Mouse (Mus musculus) monocyte, adult 5-6 weeks (primary cell): ENCODE measurements around the gene Ccdc142. TPM values are rescaled to one million over a fixed set of nuclear protein-coding genes. Genes with fewer than 3 reads are reported as not detected.

ENCODE experiments used
- ATAC-seq: fragments of 153-309, 156-312 bp; replicated peaks from 2 replicates; pipeline ENCODE4 v1.8.0; 2017; ENCODE audit warnings: mild to moderate bottlenecking; ENCODE audit not compliant: low TSS enrichment, insufficient number of reproducible peaks, severe bottlenecking, poor library complexity, low FRiP score
- total RNA-seq: library from RNA; stranded (forward); fragments of 200-1000, 200-491, 200-594 nt; gene quantifications from 3 replicates; pipeline ENCODE4 v1.2.3, GENCODE M21; 2017

Ccdc142 gene
- total RNA-seq, 1 experiment from 2014 or later = 0.48 TPM

DNA sequence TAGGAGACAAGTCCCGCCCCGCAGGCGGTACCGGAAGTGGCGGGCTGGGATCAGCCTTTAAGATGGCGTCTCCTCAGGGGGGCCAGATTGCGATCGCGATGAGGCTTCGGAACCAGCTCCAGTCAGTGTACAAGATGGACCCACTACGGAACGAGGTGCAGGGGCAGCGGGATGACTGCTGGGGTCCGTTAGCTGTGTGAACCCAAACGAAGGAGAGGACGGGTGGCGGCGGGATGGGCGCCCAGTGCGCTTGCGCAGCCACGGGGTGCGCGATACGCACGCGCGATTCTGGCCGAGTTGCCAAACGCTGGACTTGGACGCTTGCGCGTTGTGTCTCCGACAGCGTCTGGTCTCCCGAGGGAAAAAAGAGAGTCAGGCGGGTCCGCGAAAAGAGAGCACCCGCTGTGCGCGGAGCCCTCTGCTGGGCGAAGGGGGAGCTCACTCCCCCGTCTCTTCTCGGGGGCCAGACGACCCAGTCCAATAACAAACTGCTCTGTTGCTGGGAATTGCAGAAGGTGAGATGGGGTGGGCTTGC is 23.0 kb upstream of the Ccdc142 start:
- peak; percentile 95 for ATAC-seq

- ATAC-seq = no peak
Measured at GRCm38 (mm10) chr6:83080210-83080609, 21.2 kb upstream of the Ccdc142 start.

DNA sequence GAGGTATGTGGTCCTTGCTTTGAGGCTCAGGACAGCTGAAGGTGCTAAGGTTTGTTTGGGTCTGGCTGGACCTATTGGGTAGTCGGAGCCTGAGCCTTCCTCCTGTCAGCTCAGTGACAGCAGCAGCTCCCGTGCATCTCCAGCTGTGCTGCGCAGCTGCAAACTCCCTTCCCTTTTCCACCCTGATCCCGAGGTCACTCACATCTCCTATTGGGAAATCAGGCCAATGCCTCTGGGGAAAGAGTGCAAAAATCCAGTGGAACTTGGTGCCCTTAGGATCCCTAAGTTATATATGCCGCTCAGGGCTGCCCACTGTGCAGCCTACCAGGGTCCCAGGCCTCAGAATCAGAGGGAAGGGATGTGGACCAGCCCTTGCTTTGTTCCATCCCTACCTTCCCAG is 17.9 kb upstream of the Ccdc142 start:
- no peak for ATAC-seq

DNA sequence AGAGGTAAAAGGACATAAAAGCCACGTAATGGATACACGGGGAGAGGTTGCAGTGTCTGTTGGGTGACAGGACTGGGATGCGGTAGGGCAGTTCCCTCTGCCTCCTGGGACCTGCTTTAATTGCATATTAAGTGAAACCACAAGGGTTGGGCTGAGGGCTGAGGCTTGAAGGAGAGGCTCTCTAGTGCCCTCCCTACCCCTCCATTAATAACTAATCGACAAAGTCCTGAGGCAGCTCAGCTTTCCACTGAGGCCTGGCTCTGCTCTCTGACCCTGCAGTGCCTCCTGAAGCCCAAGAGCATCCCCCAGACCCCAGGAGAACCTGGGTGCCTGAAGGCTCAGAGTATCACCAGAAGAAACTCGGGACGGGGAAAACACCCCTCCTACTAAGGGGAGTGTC is 16.9 kb upstream of the Ccdc142 start:
- no peak for ATAC-seq

- no peak for ATAC-seq
Measured at GRCm38 (mm10) chr6:83086121-83087035, 15.0 kb upstream of the Ccdc142 start, which contains the start of gene Lbx2. Gene Lbx2, plus strand, starts transcription at chr6:83086367.

DNA sequence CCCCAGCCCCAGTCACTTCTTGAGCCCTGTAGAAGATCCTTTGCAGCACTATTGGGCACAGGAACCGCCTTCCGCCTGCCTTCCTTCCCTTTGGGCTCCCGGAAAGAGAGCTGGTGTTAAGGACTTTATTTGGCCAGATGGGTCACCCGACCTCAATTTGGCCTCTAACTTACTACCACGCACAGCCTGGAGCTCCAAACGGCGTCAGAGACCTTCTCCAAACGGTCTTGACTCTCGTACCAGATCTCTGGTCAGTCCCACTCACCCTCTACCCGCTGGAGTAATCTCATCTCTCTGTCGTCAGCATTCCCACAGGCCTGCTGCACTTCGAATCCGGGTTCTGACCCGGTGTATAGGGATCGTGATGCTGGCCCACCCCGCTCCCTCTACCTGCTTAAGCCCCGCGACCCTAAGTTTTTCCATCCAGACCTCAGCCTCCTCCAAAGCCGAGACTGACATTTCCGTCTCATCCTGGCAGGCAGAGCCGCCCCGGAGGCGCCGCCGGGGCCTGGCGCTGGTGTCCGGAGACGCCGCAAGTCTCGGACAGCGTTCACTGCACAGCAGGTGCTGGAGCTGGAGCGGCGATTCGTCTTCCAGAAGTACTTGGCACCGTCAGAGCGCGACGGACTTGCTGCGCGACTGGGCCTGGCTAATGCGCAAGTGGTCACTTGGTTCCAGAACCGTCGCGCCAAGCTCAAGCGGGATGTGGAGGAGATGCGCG is 14.0 kb upstream of the Ccdc142 start:
- ATAC-seq = no peak

DNA sequence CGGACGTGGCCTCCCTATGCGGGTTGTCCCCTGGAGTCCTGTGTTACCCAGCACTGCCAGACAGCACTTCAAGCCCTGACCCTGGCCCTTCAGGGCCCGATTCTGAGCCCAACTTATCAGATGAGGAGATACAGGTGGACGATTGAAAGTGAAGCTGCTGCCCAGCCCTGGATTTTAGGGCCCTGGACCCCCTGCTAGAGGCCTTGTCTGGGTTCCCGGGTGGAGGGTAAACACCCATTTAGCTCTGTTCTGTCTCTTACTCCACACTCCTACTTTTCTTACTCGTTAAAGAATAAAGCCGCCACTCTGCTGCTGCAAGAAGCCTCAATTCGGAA is 13.5 kb upstream of the Ccdc142 start:
- ATAC-seq = no peak

- no peak for ATAC-seq
Measured at GRCm38 (mm10) chr6:83092416-83093127, 8.8 kb upstream of the Ccdc142 start.

DNA sequence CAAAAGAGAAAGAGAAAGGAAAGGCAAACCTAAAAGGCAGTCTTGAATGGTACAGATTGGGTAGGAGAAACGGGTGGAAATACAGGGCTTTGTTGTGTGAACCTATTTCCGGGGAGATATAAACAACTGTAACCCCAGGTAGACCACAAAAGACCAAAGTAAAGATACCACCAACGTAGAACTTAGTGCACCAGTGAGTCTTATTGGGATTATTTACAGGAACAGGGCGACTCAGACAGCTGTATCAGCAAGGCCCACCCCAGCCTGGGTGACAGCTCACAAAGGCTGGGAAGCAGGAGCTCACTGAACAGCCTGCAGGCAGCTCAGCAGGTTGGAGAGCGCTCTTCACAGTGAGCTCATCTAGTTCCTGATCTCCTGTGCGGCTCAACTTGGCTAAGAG is 5.4 kb upstream of the Ccdc142 start:
- no peak for ATAC-seq

GRCm38 (mm10) chr6:83098411-83098810 is 3.0 kb upstream of the Ccdc142 start:
- no peak for ATAC-seq

GRCm38 (mm10) chr6:83101688-83102556 is 521 bp downstream of the Ccdc142 start:
- ATAC-seq = peak; percentile 10

DNA sequence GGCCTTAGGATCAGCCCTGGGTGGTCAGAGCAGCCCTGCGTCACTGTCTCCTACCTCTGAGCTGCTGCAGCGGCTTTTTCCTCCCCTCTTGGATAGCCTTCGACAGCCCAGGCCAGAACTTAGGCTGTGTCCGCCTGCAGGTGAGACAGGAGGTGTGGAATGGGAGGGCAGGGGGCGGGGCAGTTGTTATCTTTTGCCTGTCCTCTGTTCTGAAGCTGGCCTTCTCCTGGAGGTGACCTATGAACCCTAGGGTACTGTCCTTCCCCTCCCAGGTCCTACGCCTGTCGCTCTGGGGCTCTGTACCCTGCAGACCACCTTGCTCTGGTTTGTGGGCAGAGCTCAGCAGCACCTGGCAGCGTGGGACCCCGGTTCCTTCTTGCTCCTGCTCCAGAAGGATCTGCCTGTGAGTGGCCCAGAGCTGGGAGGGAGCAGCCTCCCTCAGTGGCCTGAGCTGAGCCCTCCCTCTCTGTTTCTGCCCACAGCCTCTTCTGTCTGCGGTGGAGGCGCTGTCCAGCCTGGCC is 1.8 kb downstream of the Ccdc142 start:
- no peak for ATAC-seq

DNA sequence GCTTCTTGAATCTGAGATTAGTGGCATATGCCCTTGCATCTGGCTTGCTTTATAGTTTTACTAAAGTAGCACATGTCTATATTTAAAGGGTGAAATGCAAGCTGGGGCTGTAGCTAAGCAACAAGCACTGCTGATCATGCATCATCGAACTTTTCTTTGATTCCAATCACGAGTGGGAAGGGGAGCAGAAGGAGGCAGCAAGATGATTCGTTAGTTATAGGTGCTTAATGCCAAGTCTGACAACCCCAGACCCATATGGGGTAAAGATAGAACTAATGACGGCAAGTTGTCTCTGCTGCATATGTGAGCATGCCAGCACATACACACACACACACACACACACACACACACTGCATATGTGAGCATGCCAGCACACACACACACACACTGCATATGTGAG is 2.8 kb downstream of the Ccdc142 start:
- ATAC-seq = no peak

DNA sequence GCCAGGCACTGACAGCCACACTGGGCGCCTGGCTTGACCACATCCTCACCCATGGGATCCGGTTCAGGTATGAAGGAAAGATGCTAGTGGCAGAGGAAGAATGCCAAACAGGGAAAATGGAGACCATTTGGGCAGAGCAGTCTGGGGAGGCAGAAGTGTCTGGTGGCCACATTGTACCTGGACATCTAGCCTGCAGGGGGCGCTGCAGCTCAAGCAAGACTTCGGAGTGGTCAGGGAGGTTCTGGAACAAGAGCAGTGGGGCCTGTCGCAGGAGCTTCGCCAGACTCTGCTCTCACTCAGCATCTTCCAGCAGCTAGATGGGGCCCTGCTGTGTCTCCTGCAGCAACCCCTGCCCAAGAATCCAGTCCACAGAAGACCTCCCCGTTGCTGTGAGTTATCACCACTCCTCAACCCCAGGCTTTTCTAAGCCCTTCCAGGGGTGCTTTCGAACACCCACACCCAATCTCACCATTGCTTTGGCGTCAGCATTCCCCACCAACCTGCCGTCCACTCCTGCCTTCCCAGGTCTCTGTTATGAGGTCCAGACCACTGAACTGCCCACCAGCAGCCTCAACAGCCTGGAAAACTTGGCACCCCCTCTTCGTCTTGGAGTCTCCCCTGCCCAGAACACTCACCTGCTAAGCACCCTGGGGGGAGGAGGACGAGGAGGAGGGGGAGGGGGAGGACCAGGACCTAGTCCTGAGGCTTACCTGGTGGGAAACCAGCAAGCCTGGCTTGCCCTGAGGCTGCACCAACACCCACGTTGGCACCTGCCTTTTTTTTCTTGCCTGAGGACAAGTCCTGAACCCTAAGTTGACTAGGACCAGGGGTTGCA is 6.4 kb downstream of the Ccdc142 start:
- ATAC-seq = peak; percentile 73

GRCm38 (mm10) chr6:83108762-83109668 is 7.6 kb downstream of the Ccdc142 start, which contains the start of gene Mrpl53:
Gene Mrpl53, plus strand, starts transcription at chr6:83109040.
- peak; percentile 90 for ATAC-seq

- ATAC-seq = no peak
Measured at GRCm38 (mm10) chr6:83111510-83112136, 10.2 kb downstream of the Ccdc142 start.
